Comparison of ENCODE assay signal across 20 mouse cellular contexts in the genomic region with DNA sequence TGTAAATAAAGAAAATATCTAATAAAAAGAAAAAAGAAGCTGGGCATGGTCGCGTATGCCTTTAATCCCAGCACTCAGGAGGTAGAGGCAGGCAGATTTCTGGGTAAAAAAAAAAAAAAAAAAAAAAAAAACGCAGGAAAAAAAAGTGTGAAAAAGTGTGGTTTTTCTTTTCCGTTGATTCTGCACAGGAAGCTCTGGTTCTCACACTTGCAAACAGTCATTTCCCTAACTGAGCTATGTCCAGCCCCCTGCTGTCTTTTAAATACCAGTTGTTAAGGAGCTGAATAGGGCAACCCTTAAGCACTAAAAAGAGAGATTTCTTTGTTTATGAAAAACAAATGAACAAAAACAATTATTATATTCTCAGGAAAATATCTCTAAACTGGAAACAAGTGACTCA. TPM values are rescaled to one million over a fixed set of nuclear protein-coding genes. Genes with fewer than 3 reads are reported as not detected.
DNase-seq lines count a peak whose midpoint lies in the region; ATAC-seq and TF ChIP-seq lines count a peak whose summit lies in the region.
"Had no signal": no experiment of that assay in that cellular context is flagged by ENCODE, and none has a peak within 500 bp of the region (broad histone marks: within the 10 kb centered on the region; RNA-seq: fewer than 3 reads in every experiment).

No protein-coding gene starts in this region.

- no peak overlapping the region for H3K4me3 ChIP-seq in MEL (ENCODE audit: control insufficient read depth in 1 of 2, insufficient read depth in 1 of 2, low read depth in 2 of 2, low read length in 2 of 2)
- H3K4me3 ChIP-seq: erythroblast, embryonic 14.5 days; hindbrain, embryonic 12.5 days; lung, embryonic 15.5 days; midbrain, embryonic 13.5 days had no signal

- no peaks in the 10 kb centered on the region for H3K36me3 ChIP-seq in MEL (ENCODE audit: control insufficient read depth in 1 of 2, insufficient read depth in 2 of 2, low read length in 2 of 2)
- H3K36me3 ChIP-seq: hindbrain, embryonic 12.5 days; lung, embryonic 15.5 days; midbrain, embryonic 13.5 days had no signal

- no peaks in the 10 kb centered on the region for H3K4me1 ChIP-seq in MEL (ENCODE audit: control insufficient read depth in 1 of 2, insufficient read depth in 2 of 2, low read length in 2 of 2)
- H3K4me1 ChIP-seq: hindbrain, embryonic 12.5 days; midbrain, embryonic 13.5 days had no signal

- DNase-seq in thymus, postnatal 0 days (ENCODE audit: low spot score): peak; percentile 43
- no peak for DNase-seq in thymus, postnatal 10 days (ENCODE audit: low spot score in 2 of 2)
- DNase-seq in MEL (ENCODE audit: low read depth, low spot score): no peak
- DNase-seq in cerebellum, postnatal 36 days: no peak
- no peak for DNase-seq in gastrocnemius, postnatal 4 days (ENCODE audit: low spot score in 2 of 2)
- no peak for DNase-seq in layer of hippocampus, postnatal 36 days
- DNase-seq: cerebellum, adult 9-11 months; heart, adult 11 months; left cerebral cortex, postnatal 4 days; right cerebral cortex, postnatal 14 days had no signal

- no peak for TF ChIP-seq EP300 in MEL (IDR thresholded peaks at IDR 0.05; ENCODE audit: low read depth in 1 of 2, low read length in 2 of 2)

- TF ChIP-seq POLR2A in MEL (IDR thresholded peaks at IDR 0.05; ENCODE audit: control insufficient read depth in 1 of 2, insufficient read depth in 1 of 2, low read depth in 1 of 2, low read length in 2 of 2, poor library complexity in 1 of 2): no peak

- H3K9me3 ChIP-seq in MEL (replicated peaks; ENCODE audit: insufficient read depth, low read length): no peaks in the 10 kb centered on the region
- H3K9me3 ChIP-seq: hindbrain, embryonic 12.5 days; lung, embryonic 15.5 days; midbrain, embryonic 13.5 days had no signal

- peak; percentile 72 to 83 for ATAC-seq in hematopoietic stem cell, adult 5-6 weeks (replicated peaks in 1 of 2; ENCODE audit: insufficient read depth in 1 of 2, low FRiP score in 2 of 2, low TSS enrichment in 1 of 2, low read depth in 1 of 2, poor library complexity in 2 of 2, severe bottlenecking in 2 of 2)
- ATAC-seq: forebrain, embryonic 16.5 days; intestine, postnatal 0 days; midbrain, embryonic 13.5 days; Patski had no signal

- no peak for TF ChIP-seq RAD21 in MEL (IDR thresholded peaks at IDR 0.05; ENCODE audit: low read depth, low read length)

- no peak for TF ChIP-seq CTCF in MEL (IDR thresholded peaks at IDR 0.05 in 2 of 3, conservative IDR thresholded peaks at IDR 0.05 in 1 of 3; ENCODE audit: control insufficient read depth in 1 of 3, insufficient read depth in 1 of 3, low read depth in 2 of 3, low read length in 3 of 3, poor library complexity in 1 of 3, severe bottlenecking in 1 of 3)

- no peak overlapping the region for H3K27ac ChIP-seq in MEL (ENCODE audit: control insufficient read depth, low read depth, low read length)
- H3K27ac ChIP-seq: hindbrain, embryonic 12.5 days; kidney, postnatal 0 days; lung, embryonic 15.5 days; macrophage; midbrain, embryonic 13.5 days had no signal

- no peaks in the 10 kb centered on the region for H3K27me3 ChIP-seq in MEL (ENCODE audit: control insufficient read depth in 1 of 2, insufficient read depth in 2 of 2, low read length in 2 of 2)
- H3K27me3 ChIP-seq: hindbrain, embryonic 12.5 days; lung, embryonic 15.5 days; midbrain, embryonic 13.5 days had no signal

- H3K9ac ChIP-seq in MEL (ENCODE audit: control insufficient read depth, low read depth, low read length, poor library complexity, severe bottlenecking): no peak overlapping the region
- H3K9ac ChIP-seq: hindbrain, embryonic 12.5 days; lung, embryonic 15.5 days; midbrain, embryonic 13.5 days had no signal

- no peaks in the 10 kb centered on the region for H3K79me2 ChIP-seq in MEL (ENCODE audit: control insufficient read depth, insufficient read depth, low read length, poor library complexity)

TF ChIP-seq in MEL, 35 proteins besides CTCF, POLR2A, EP300 and RAD21:
- no peak for TF ChIP-seq CHD1 (IDR thresholded peaks at IDR 0.05; ENCODE audit: low read depth, low read length)
- 0 out of 2 replicates have a peak, but pooled peaks have one; percentile 7 for TF ChIP-seq ZNF384 (IDR thresholded peaks at IDR 0.05; ENCODE audit: low read depth, low read length)
- TF ChIP-seq JUND (IDR thresholded peaks at IDR 0.05; ENCODE audit: low read depth, low read length): no peak
- TF ChIP-seq USF2 (IDR thresholded peaks at IDR 0.05; ENCODE audit: borderline replicate concordance in 1 of 2, insufficient read depth in 1 of 2, low read depth in 1 of 2, low read length in 2 of 2): no peak
- TF ChIP-seq ELF1 (IDR thresholded peaks at IDR 0.05; ENCODE audit: low read depth, low read length): no peak

RNA-seq across cellular contexts. Expression of a gene that starts 41.0 kb away (rescaled TPM):
- 40.9 and 53.0 TPM in 2 replicates for polyA plus RNA-seq in thymus, postnatal 0 days (2015; fragmentation: Nextera tagmentation; extraction: Ambion mirVana)
- total RNA-seq in MEL (2012; rRNA removed): 68.2 and 75.8 TPM in 2 replicates
- 1,000 to 10,000 TPM in 1 of 2 experiments, 10 to 100 TPM in 1; 90.9 to 1,559 TPM for polyA plus RNA-seq in MEL (2012; ENCODE audit: insufficient read depth in 1 of 2, insufficient read length in 2 of 2, low read depth in 1 of 2, low replicate concordance in 2 of 2, missing spikeins in 1 of 2)
- total RNA-seq in hematopoietic stem cell, adult 5-6 weeks (2017): 298 and 367 TPM in 2 replicates
- 100 to 1,000 TPM; 119 to 137 TPM for total RNA-seq in gastrocnemius, postnatal 4 days (2021)
- total RNA-seq in layer of hippocampus, postnatal 36 days (2021): 100 to 1,000 TPM; 124 to 125 TPM
